Mouse (Mus musculus): Measurements from ENCODE around the gene Pmpca. TPM values are rescaled to one million over a fixed set of nuclear protein-coding genes. Genes with fewer than 3 reads are reported as not detected.

Gene Pmpca
- polyA plus RNA-seq, 1 experiment from 2014 or later, result 55.4 TPM

DNA sequence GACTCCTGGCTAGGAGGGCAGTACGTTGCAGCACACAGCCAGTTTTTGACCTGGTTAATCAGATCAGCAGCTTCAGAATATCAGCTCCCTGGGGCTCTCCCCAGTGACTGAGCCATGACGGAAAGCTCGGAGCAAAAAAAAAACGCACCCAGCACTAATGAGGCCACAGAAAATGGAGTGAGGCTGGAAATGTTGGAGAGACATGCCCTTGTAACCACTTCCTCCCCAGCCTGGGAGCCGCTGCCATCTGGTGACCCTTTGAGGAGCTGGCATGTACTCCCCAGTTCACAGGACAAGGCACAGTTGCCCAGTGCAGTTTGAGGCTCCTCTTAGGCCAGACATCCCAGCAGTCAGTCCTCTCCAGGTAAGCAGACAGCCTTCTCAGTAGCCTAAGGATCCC lies 21.0 kb downstream of the Pmpca start:
- DNase-seq (ENCODE audit: low spot score) (no peak), ATAC-seq (ENCODE audit: low FRiP score, low TSS enrichment) (no peak)
- TF ChIP-seq CTCF (IDR thresholded peaks at IDR 0.05; ENCODE audit: low read depth) (peak; percentile 29; the same call in 1 of the 2 replicates), EP300 (optimal IDR thresholded peaks at IDR 0.05) (no peak)
- 76% methylated on average over 5 of the region's 5 CpGs for WGBS
- Histone ChIP-seq H3K27ac (replicated peaks) (no peak overlapping the region), H3K27me3 (ENCODE audit: control insufficient read depth, insufficient read depth, low read length) (no peaks in the 10 kb centered on the region), H3K4me2 (replicated peaks; ENCODE audit: low read depth) (no peak overlapping the region), H3K36me3 (ENCODE audit: control insufficient read depth, insufficient read depth, low read length) (peaks cover 20% of the 10 kb centered on the region), H3K9ac (ENCODE audit: low read length) (no peak overlapping the region), H3K4me1 (replicated peaks; ENCODE audit: control insufficient read depth, insufficient read depth) (peaks cover 10% of the 10 kb centered on the region), H3K9me3 (ENCODE audit: control insufficient read depth, low read length) (no peaks in the 10 kb centered on the region), H3K4me3 (ENCODE audit: low read depth, low read length) (no peak overlapping the region)

DNA sequence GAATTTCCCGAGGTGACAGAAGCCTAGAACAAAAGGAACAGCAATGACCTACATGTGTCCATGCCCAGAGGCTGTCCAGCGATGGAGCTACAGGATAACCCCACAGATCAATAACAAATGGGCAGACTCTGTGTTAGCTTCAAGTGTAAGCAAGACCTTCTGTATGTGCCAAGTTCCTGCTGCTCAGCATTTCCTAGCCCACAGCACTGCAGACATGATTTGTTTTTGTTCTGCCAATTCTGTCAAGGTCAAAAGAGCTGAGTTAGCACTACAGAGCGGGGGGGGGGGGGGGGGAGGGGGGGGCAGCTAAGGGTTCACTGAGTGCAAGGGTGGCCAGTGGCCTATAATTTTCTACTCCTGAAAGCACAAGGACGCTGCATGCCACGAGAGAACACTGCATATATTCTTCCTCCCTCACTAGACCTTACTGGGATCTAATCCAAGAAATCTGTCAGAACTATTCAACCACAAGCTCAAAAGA lies 21.8 kb downstream of the Pmpca start:
- Histone ChIP-seq H3K4me2 (replicated peaks; ENCODE audit: low read depth) (no peak overlapping the region), H3K9ac (ENCODE audit: low read length) (no peak overlapping the region), H3K27ac (replicated peaks) (no peak overlapping the region), H3K36me3 (ENCODE audit: control insufficient read depth, insufficient read depth, low read length) (peaks cover 28% of the 10 kb centered on the region), H3K9me3 (ENCODE audit: control insufficient read depth, low read length) (no peaks in the 10 kb centered on the region), H3K27me3 (ENCODE audit: control insufficient read depth, insufficient read depth, low read length) (no peaks in the 10 kb centered on the region), H3K4me1 (replicated peaks; ENCODE audit: control insufficient read depth, insufficient read depth) (peaks cover 10% of the 10 kb centered on the region), H3K4me3 (ENCODE audit: low read depth, low read length) (no peak overlapping the region)
- 54% methylated on average over 5 of the region's 5 CpGs for WGBS
- TF ChIP-seq EP300 (optimal IDR thresholded peaks at IDR 0.05) (no peak), CTCF (IDR thresholded peaks at IDR 0.05; ENCODE audit: low read depth) (no peak)
- DNase-seq (ENCODE audit: low spot score) (no peak), ATAC-seq (ENCODE audit: low FRiP score, low TSS enrichment) (no peak)

DNA sequence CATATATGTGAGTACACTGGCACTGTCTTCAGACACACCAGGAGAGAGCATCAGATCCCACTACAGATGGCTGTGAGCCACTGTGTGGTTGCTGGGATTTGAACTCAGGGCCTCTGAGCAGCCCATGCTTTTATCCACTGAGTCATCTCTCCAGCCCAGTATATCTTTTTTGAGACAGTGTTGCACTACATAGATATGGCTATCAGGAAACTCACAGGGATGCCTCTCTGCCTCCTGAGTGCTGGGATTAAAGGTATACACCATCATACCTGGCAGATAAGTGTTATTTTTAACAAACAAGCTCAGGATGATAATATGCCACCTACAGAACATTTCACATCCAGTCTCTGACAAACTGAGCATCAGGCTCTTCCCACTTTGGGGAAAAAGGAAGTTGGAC lies 27.9 kb downstream of the Pmpca start:
- Histone ChIP-seq H3K9me3 (ENCODE audit: control insufficient read depth, low read length) (no peaks in the 10 kb centered on the region), H3K27ac (replicated peaks) (no peak overlapping the region), H3K36me3 (ENCODE audit: control insufficient read depth, insufficient read depth, low read length) (peaks cover 44% of the 10 kb centered on the region), H3K9ac (ENCODE audit: low read length) (no peak overlapping the region), H3K27me3 (ENCODE audit: control insufficient read depth, insufficient read depth, low read length) (no peaks in the 10 kb centered on the region), H3K4me3 (ENCODE audit: low read depth, low read length) (no peak overlapping the region), H3K4me1 (replicated peaks; ENCODE audit: control insufficient read depth, insufficient read depth) (no peaks in the 10 kb centered on the region), H3K4me2 (replicated peaks; ENCODE audit: low read depth) (no peak overlapping the region)
- DNase-seq (ENCODE audit: low spot score) (no peak), ATAC-seq (ENCODE audit: low FRiP score, low TSS enrichment) (no peak)
- no peak for TF ChIP-seq CTCF (IDR thresholded peaks at IDR 0.05; ENCODE audit: low read depth)
- no peak for TF ChIP-seq EP300 (optimal IDR thresholded peaks at IDR 0.05)

DNA sequence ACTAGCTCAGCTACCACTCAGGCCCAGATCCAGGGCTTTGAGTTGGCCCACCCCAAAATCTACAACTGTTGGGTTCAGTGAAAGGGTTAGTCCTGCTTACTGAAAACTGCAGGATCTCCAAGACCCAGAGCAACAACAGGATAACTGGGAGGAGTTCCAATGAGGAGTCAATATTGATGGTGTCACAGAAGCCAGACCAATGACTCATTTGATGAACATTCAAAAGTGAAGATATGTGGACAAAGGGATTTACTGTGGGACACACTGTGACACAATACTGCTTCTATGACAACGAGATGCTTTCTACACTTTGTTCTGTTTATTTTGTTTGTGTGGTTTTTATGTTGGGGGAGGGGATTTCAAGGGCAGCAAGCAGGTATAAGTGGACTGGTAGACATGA lies 29.0 kb downstream of the Pmpca start:
- Histone ChIP-seq H3K27ac (replicated peaks) (no peak overlapping the region), H3K4me1 (replicated peaks; ENCODE audit: control insufficient read depth, insufficient read depth) (no peaks in the 10 kb centered on the region), H3K9ac (ENCODE audit: low read length) (no peak overlapping the region), H3K4me2 (replicated peaks; ENCODE audit: low read depth) (no peak overlapping the region), H3K9me3 (ENCODE audit: control insufficient read depth, low read length) (no peaks in the 10 kb centered on the region), H3K36me3 (ENCODE audit: control insufficient read depth, insufficient read depth, low read length) (peaks cover 52% of the 10 kb centered on the region), H3K4me3 (ENCODE audit: low read depth, low read length) (no peak overlapping the region), H3K27me3 (ENCODE audit: control insufficient read depth, insufficient read depth, low read length) (no peaks in the 10 kb centered on the region)
- WGBS, result 70% methylated on average over 1 of the region's 1 CpGs
- TF ChIP-seq EP300 (optimal IDR thresholded peaks at IDR 0.05), result no peak
- no peak for TF ChIP-seq CTCF (IDR thresholded peaks at IDR 0.05; ENCODE audit: low read depth)
- ATAC-seq (ENCODE audit: low FRiP score, low TSS enrichment), result no peak
- DNase-seq (ENCODE audit: low spot score), result no peak

DNA sequence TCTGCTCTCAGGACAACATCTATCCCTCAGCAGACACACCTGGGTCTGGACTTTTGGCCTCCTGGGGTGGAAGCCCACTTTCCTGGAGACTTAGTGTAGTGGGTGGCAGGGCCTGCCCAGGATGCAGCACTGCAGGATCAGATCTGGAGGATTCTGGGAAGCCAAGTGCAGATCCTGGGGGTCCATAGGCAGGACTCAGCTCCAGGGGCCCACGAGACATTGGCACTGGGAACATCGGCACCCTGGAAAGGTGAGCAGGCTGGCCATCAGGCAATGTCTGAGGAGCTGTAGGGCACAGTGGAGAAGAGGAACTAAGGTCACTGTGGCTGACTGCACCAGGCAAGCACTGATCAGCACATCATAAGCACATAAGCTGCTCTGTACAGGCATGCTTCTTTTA lies 32.8 kb downstream of the Pmpca start:
- no peak for DNase-seq (ENCODE audit: low spot score)
- no peak for ATAC-seq (ENCODE audit: low FRiP score, low TSS enrichment)

DNA sequence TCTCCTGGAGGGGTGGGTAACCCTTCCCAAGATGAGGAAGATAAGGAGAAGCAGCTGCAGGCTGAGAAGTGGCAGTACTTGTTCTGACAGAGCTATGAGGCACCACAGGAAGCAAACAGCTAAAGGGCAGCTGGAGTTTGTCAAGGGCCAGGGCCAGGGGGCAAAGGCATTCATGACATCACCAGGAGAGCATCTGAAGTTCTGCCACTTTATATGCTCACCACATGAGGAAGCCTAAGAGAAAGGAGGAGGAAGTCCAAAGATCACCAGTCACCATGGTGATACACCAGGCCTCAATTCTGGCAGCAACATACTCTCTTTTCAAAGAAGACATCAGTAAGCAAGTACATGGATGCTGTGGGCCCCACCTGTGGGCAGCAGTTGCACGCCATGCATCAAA lies 33.9 kb downstream of the Pmpca start:
- no peaks in the 10 kb centered on the region for H3K4me1 ChIP-seq (replicated peaks; ENCODE audit: control insufficient read depth, insufficient read depth)
- H3K9ac ChIP-seq (ENCODE audit: low read length), result no peak overlapping the region
- H3K4me2 ChIP-seq (replicated peaks; ENCODE audit: low read depth), result no peak overlapping the region
- no peak overlapping the region for H3K4me3 ChIP-seq (ENCODE audit: low read depth, low read length)
- ATAC-seq (ENCODE audit: low FRiP score, low TSS enrichment) (peak; percentile 41; the same call in 1 of the 2 replicates), DNase-seq (ENCODE audit: low spot score) (no peak)
- H3K9me3 ChIP-seq (ENCODE audit: control insufficient read depth, low read length), result no peaks in the 10 kb centered on the region
- peaks cover 50% of the 10 kb centered on the region for H3K36me3 ChIP-seq (ENCODE audit: control insufficient read depth, insufficient read depth, low read length)
- 83% methylated on average over 1 of the region's 1 CpGs for WGBS
- no peaks in the 10 kb centered on the region for H3K27me3 ChIP-seq (ENCODE audit: control insufficient read depth, insufficient read depth, low read length)
- TF ChIP-seq EP300 (optimal IDR thresholded peaks at IDR 0.05), result no peak
- TF ChIP-seq CTCF (IDR thresholded peaks at IDR 0.05; ENCODE audit: low read depth), result no peak
- no peak overlapping the region for H3K27ac ChIP-seq (replicated peaks)

More for the DNA sequence above, 32.8 kb downstream of the Pmpca start:
- H3K36me3 ChIP-seq (ENCODE audit: control insufficient read depth, insufficient read depth, low read length), result peaks cover 51% of the 10 kb centered on the region
- H3K9ac ChIP-seq (ENCODE audit: low read length), result no peak overlapping the region
- no peaks in the 10 kb centered on the region for H3K9me3 ChIP-seq (ENCODE audit: control insufficient read depth, low read length)
- no peaks in the 10 kb centered on the region for H3K4me1 ChIP-seq (replicated peaks; ENCODE audit: control insufficient read depth, insufficient read depth)
- no peak overlapping the region for H3K27ac ChIP-seq (replicated peaks)
- TF ChIP-seq CTCF (IDR thresholded peaks at IDR 0.05; ENCODE audit: low read depth) (no peak), EP300 (optimal IDR thresholded peaks at IDR 0.05) (no peak)
- 94% methylated on average over 2 of the region's 2 CpGs for WGBS
- H3K4me2 ChIP-seq (replicated peaks; ENCODE audit: low read depth), result no peak overlapping the region
- no peaks in the 10 kb centered on the region for H3K27me3 ChIP-seq (ENCODE audit: control insufficient read depth, insufficient read depth, low read length)
- no peak overlapping the region for H3K4me3 ChIP-seq (ENCODE audit: low read depth, low read length)

All from stomach, postnatal 0 days (tissue).